Mouse (Mus musculus): ENCODE measurements around the gene Nhsl2. TPM values are rescaled to one million over a fixed set of nuclear protein-coding genes. Genes with fewer than 3 reads are reported as not detected.
"Not testable (repeated sequence)": the region's sequence is repeated elsewhere in the genome, so short reads cannot be mapped to it uniquely, and the experiment has no call there.

The Nhsl2 gene
- 9.9 and 10.5 TPM in 2 replicates for polyA plus RNA-seq (2012; rRNA removed)

DNA sequence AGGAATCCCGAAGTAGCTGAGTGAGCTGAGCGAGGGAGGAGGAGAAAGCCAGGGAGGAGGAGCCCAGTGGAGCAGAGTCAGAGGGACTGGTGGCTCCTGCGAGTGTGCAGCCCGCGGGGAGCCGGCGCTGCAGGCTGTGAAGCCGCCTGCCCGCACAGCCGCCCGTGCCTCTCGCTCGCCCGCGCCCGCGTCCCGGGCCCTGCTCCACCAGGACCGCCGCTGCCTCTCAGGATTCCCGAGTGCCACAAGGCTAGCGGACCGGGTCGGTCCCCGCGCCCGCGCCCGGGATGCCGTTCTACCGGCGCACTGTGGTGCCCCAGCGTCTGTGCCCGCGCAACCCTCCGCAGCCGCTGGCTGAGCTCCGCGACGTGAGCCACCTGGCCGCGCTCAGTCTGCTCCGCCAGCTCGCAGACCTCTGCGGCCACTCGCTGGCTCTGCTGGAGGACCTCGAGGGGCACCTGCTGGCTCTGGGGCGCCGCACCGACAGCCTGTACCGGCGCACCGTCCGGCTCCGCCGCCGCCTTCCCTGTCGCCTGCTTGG lies at the start of gene Nhsl2:
Nhsl2 (plus strand) TSS at position 105 of the 541 bp plus-strand sequence.
- TF ChIP-seq POLR2A (IDR thresholded peaks at IDR 0.05; ENCODE audit: extremely low read depth, insufficient read depth, low read length) (no peak), CTCF (IDR thresholded peaks at IDR 0.05; ENCODE audit: extremely low read depth, insufficient read depth, low read length) (no peak)
- H3K4me3 ChIP-seq (ENCODE audit: insufficient read depth, low read length) = peak within 1 kb of the TSS; percentile 42
- H3K4me1 ChIP-seq (ENCODE audit: control insufficient read depth, insufficient read depth, low read length) = no peaks in the 10 kb centered on the region
- no peak within 1 kb of the TSS for H3K27ac ChIP-seq (ENCODE audit: insufficient read depth, low read length)

DNA sequence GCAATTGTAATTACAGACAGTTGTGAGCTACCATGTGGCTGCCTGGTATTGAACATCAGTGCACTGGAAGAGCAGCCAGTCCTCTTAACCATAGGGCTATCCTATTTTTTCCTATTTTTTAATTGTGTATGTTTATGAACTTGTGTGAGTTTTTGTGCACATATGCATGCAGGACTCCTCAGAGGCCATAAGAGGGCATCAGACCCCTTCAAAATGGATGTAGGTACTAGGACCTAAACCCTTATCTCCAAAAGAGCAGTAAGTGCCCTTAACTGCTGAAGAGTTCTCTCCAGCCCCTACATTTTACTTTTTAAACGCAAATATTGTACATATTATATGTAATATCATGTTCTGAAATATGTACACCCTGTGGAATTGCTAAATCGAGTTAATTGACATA lies 43.7 kb upstream of the Nhsl2 start:
- TF ChIP-seq POLR2A (IDR thresholded peaks at IDR 0.05; ENCODE audit: extremely low read depth, insufficient read depth, low read length) (no peak), CTCF (IDR thresholded peaks at IDR 0.05; ENCODE audit: extremely low read depth, insufficient read depth, low read length) (peak; percentile 31; the same call in 1 of the 2 replicates)
- no peak overlapping the region for H3K4me3 ChIP-seq (ENCODE audit: insufficient read depth, low read length)
- H3K27ac ChIP-seq (ENCODE audit: insufficient read depth, low read length) = no peak overlapping the region
- no peaks in the 10 kb centered on the region for H3K4me1 ChIP-seq (ENCODE audit: control insufficient read depth, insufficient read depth, low read length)

DNA sequence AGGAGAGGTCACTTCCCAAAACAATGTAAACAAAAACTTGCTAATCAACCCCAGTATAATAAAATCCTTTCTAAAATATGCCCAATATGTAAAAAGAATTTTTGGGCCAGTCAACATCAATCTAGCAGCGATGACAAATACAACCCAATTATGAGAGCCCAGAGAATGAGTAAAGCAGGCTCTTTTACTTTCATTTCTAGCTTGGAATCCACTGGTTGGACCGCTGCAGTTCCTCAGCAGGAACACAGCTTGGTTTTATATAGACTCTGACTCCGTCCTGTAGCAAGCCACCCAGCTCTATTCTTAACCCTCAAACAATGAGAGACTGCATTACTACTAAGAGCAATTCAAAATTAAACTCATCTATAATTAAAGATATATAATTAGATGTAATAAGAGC lies 37.4 kb upstream of the Nhsl2 start:
- TF ChIP-seq CTCF (IDR thresholded peaks at IDR 0.05; ENCODE audit: extremely low read depth, insufficient read depth, low read length) (no peak), POLR2A (IDR thresholded peaks at IDR 0.05; ENCODE audit: extremely low read depth, insufficient read depth, low read length) (no peak)
- H3K4me3 ChIP-seq (ENCODE audit: insufficient read depth, low read length) = no peak overlapping the region
- H3K27ac ChIP-seq (ENCODE audit: insufficient read depth, low read length) = no peak overlapping the region
- H3K4me1 ChIP-seq (ENCODE audit: control insufficient read depth, insufficient read depth, low read length) = no peaks in the 10 kb centered on the region

DNA sequence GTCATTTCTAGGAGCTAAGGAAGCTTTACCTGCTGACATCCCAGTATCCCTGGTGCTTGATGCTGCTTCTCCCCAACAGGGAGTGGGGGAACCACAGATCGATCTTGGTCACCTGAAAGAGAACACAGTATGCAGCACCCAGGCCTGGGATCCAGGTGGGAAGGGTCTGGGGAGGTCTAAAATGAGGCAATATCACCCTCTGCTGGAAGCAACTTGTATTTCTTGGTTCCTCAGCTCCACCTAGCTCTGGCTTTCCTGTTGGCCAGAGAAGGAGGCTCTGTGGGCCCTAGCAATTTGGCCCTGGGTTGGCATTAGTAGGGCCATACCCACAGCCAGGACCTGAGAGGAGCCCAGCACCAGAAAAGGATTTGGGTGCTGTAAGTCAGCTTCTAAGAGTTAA lies 30.0 kb upstream of the Nhsl2 start:
- TF ChIP-seq CTCF (IDR thresholded peaks at IDR 0.05; ENCODE audit: extremely low read depth, insufficient read depth, low read length) (peak; percentile 30; the same call in 1 of the 2 replicates), POLR2A (IDR thresholded peaks at IDR 0.05; ENCODE audit: extremely low read depth, insufficient read depth, low read length) (no peak)
- no peak overlapping the region for H3K4me3 ChIP-seq (ENCODE audit: insufficient read depth, low read length)

DNA sequence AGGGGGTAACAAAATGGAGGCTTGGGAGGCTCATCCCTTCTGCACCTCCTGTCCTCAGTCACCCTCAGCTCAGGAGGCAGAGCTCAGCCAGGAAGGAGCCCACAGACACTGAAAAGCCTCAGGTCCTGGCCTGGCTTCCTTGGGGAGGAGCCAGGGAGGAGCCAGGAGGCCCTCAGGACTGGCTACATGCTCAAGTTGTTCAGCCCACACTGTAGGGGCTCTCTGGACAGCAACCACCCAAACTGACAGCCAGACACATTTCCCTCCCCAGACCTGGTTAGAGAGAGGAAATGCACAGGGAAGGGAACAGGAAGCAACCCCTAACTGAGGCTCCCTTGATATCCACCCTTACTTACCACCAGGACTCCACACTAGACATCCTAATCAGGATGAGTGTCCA lies 29.2 kb upstream of the Nhsl2 start:
- not testable (repeated sequence) for H3K27ac ChIP-seq (ENCODE audit: insufficient read depth, low read length); H3K4me3 ChIP-seq (ENCODE audit: insufficient read depth, low read length); H3K4me1 ChIP-seq (ENCODE audit: control insufficient read depth, insufficient read depth, low read length)

More for the DNA sequence above, 30.0 kb upstream of the Nhsl2 start:
- Histone ChIP-seq H3K4me1 (ENCODE audit: control insufficient read depth, insufficient read depth, low read length) (no peaks in the 10 kb centered on the region), H3K27ac (ENCODE audit: insufficient read depth, low read length) (no peak overlapping the region)

DNA sequence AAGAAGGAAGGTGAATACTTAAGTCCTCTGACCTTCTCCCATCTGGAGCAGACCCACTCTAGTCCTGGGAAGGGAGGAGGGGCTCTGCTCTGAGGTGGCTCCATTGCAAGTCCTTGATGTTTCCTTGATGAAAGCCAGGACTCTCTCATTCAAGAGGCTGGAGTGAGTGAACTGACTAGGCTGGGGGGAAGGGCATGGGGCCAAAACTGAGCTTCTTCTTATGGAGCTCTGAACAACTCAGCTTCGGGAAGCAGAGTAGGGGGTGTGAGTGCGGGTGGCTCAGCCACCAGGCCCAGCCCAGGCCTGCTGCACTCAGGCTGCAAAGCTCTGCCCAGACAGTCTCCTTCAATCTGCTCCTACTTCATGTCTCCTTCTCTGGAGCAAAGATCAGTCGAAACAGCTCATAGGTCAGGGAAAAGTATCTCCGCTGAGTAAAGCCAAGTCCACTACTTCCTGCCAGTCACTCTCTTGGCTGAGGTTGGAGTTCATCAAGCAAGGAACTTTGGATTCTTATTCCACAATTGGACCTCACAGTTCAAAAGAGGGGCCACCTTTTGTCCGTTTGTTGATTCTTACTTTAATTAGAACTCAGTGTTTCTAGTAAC lies 1.9 kb upstream of the Nhsl2 start:
- Histone ChIP-seq H3K4me1 (ENCODE audit: control insufficient read depth, insufficient read depth, low read length) (no peaks in the 10 kb centered on the region), H3K27ac (ENCODE audit: insufficient read depth, low read length) (no peak overlapping the region), H3K4me3 (ENCODE audit: insufficient read depth, low read length) (no peak overlapping the region)
- no peak for TF ChIP-seq CTCF (IDR thresholded peaks at IDR 0.05; ENCODE audit: extremely low read depth, insufficient read depth, low read length)
- TF ChIP-seq POLR2A (IDR thresholded peaks at IDR 0.05; ENCODE audit: extremely low read depth, insufficient read depth, low read length) = no peak

DNA sequence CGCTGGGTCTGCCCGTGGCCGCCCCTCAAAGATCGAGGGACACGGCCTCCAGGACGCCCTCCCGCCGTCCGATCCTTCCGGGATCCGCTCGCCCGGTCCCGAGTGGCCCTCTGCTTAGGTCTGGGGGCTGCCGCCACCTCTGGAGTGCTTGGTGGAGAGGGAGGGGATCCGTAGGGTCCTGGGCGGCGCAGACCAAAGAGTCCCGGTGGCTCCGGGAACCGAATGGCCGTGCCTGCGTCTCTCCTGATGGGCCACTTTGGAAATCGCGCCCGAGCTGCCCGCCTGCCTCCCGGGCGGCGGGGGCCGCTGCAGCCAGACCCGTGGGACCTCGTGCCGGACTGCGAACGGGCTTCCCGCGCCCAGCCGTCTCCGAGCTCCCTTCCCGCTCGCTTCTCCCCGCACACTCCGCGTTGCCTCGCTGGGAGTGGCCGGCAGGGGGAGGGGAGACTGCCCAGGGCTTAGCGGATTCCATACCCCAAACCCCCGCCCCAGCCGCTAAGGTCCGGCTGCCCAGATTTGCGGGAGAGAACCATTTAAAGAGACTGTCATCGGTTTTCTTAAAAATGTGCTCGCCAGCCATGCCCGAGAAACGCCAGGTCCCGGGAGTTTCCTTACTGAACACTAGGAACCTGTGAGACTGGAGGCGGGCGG lies 841 bp downstream of the Nhsl2 start:
- peak overlapping the region; percentile 42 for H3K4me3 ChIP-seq (ENCODE audit: insufficient read depth, low read length)
- TF ChIP-seq POLR2A (IDR thresholded peaks at IDR 0.05; ENCODE audit: extremely low read depth, insufficient read depth, low read length) = no peak
- TF ChIP-seq CTCF (IDR thresholded peaks at IDR 0.05; ENCODE audit: extremely low read depth, insufficient read depth, low read length) = no peak
- H3K4me1 ChIP-seq (ENCODE audit: control insufficient read depth, insufficient read depth, low read length) = no peaks in the 10 kb centered on the region
- no peak overlapping the region for H3K27ac ChIP-seq (ENCODE audit: insufficient read depth, low read length)

DNA sequence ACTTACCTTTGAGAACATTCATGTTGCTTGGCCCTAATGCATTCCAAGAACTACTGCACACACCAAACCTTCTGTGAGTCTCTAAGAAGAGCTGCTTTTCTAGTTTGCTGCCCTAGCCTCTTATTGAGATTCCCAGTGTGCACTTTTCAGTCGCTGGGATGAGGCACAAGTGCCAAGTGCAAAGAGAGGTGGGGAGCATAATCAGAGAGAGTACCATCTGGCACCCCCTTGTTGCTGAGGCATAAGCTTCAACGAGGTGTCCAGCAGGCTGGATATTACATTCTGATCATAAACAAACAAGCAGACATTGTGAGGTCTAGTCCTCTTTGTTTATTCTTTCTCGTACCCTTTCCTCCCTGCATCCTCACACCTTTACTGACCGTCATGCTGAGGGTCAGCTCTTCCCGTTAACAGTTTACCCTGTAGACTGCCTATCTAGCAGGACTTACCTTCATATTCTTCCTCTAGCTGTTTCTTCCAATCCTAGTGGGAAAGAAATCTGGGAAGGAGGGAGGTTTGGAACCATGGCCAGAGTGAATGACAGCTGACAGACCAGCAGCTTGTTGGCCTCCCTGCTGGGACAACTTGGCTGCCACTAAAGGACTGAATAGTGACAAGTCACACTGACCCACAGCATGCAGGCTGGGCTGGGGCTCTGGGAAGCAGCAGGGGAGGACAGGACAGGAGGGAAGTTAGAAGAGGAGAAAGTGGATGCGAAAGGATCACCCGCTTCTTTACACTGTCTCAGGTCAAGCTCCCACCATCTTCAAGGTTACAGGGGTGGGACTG lies 2.6 kb downstream of the Nhsl2 start:
- Histone ChIP-seq H3K4me1 (ENCODE audit: control insufficient read depth, insufficient read depth, low read length) (no peaks in the 10 kb centered on the region), H3K27ac (ENCODE audit: insufficient read depth, low read length) (no peak overlapping the region), H3K4me3 (ENCODE audit: insufficient read depth, low read length) (no peak overlapping the region)
- no peak for TF ChIP-seq CTCF (IDR thresholded peaks at IDR 0.05; ENCODE audit: extremely low read depth, insufficient read depth, low read length)
- no peak for TF ChIP-seq POLR2A (IDR thresholded peaks at IDR 0.05; ENCODE audit: extremely low read depth, insufficient read depth, low read length)

DNA sequence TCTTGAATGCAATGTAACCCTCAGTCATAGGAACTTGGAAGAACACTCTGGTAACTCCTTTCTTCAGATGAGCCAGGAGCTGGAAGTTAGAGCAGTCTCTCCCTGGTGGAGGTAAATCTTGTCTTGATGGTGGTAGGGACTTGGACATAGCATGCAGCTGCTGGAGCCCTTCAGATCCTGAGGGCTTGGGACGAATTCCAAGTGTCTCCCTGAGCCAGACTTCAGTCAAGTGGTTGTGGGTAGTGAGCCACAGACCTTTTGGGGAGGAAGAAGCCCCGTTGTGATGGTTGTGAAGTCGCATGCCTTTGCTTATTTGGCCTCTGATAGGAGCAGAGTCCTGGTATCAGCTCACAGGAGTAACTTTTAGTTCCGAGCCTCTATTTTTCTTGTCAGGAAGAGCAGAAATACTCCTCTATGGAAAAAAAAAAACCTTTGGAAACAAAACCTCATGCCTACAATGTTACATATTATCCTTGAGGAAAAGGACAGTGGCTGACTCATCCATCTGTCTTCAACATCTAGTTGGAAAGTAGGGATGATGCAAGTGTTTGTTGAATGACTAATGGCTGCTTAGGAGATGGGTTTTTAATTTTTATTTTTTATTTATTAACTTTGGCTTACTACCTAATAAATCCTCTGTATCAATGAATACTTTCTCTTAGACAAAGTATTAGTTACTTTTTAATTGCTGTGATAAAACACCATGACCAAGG lies 14.6 kb downstream of the Nhsl2 start:
- TF ChIP-seq CTCF (IDR thresholded peaks at IDR 0.05; ENCODE audit: extremely low read depth, insufficient read depth, low read length) (no peak), POLR2A (IDR thresholded peaks at IDR 0.05; ENCODE audit: extremely low read depth, insufficient read depth, low read length) (no peak)
- Histone ChIP-seq H3K4me3 (ENCODE audit: insufficient read depth, low read length) (no peak overlapping the region), H3K27ac (ENCODE audit: insufficient read depth, low read length) (no peak overlapping the region), H3K4me1 (ENCODE audit: control insufficient read depth, insufficient read depth, low read length) (no peaks in the 10 kb centered on the region)

Measured in cortical plate, adult 2 months (tissue).